Mouse (Mus musculus) frontal cortex, postnatal 10 days (tissue): Measurements from ENCODE around the gene Slc4a1.

ENCODE experiments used
- DNase-seq, 2 experiments: peaks; one replicate each; pipeline ENCODE4 v3.0.0; 2022; ENCODE audit warnings: low spot score in 2 of 2, mixed read lengths in 1 of 2

Slc4a1 gene

GRCm38 (mm10) chr11:102375196-102376173, 9.5 kb upstream of the Slc4a1 start:
- DNase-seq: no peak

DNA sequence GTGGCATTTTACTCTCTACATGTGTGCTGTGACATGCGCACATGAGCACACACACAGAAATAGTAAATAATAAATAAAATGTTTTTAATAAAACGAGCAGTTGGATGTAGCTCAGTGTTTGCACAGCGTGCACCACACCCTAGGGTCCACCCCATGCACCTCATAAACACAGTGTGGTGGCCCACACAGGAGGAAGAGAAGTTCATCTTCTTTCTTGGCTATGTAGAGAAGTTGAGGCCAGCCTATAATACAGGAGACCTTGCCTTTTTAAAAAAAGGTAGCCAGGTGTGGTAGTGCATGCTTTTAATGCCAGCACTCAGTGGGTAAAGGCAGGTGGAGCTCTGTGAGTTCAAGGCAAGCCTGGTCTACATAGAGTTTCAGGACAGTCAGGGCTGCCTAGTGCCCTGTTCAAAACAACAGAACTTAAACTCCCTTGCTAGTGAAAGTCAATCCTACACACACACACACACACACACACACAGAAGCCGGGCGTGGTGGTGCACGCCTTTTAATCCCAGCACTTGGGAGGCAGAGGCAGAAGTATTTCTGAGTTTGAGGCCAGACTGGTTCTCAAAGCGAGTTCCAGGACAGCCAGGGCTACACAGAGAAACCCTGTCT, 8.2 kb upstream of the Slc4a1 start:
- DNase-seq: no peak

- no peak for DNase-seq
These were observed 7.6 kb upstream of the Slc4a1 start for GRCm38 (mm10) chr11:102373646-102374045.

- no peak for DNase-seq
These were observed 6.9 kb upstream of the Slc4a1 start for GRCm38 (mm10) chr11:102372936-102373335.

DNA sequence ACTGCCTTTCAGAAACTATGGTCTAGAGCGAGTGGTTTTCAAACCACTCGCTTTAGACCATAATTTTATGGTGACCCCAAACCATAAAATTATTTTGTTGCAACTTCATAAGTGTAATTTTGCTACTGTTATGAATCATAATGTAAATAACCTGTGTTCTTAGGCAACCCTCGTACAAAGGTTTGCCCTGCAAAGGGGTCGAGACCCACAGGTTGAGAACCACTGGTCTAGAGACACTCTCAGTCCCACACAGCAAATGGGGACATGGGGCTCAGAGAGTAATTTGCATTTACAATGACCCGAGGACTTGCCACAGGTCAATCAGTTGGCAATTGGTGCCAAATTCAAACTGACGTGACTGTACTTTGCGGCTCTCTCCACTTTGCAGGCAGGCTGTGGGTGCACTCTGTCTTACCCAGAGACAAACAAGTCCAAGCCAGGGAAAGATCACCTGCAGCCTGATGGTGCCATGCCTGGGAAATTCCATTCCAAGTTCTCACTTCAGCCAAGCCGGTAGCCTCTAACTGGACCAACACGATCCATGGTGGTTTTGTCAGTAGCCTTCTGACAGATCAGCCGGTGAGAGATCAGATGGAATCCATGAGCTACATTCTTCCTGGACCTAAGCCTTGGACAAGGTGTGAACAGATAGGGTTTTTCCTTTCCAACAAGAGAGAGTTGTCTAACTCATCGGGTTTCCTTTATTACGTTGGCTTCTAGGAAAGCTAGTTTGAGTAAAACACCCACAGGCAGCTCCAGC, 6.1 kb upstream of the Slc4a1 start:
- no peak for DNase-seq

- no peak for DNase-seq
These were observed 4.3 kb upstream of the Slc4a1 start for GRCm38 (mm10) chr11:102370285-102370684.

- DNase-seq: no peak
These were observed 3.3 kb upstream of the Slc4a1 start for GRCm38 (mm10) chr11:102369263-102369662.

GRCm38 (mm10) chr11:102368347-102368746, 2.3 kb upstream of the Slc4a1 start:
- DNase-seq: no peak

DNA sequence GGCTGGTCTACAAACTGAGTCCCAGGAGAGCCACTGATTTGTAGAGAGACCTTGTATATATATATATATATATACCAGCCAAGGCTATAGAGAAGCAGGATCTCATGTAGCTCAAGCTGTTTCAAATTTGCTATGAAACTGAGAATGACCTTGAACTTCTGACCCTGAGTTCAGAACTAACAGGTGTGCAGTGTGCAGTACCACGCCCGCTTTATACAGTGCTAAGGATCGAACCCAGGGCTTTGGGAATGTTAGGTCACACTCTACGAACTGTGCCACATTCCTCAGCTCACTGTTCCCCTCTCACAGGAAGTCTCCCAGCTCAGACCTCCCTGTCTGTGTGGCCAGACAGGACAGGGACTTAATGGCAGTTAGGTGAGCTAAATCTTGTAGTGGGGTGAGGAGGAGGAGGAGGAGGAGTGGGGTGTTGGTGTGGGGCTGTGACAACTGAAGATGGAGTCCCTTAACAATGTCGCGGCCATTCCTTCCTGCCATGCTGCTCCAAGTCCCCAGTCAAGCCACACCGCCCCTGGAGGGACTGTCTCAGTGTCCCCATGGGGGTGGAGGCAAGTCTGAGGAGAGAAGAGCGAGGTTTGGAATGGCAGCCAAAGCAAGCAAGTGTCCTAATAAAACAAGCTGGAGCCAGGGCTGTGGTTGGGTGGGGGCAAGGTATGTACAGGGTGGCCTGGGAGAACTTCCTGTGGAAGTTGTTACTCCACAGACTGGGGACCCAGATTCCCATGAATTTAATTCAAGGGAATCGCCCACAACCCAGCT, 1.7 kb upstream of the Slc4a1 start:
- DNase-seq: no peak

DNA sequence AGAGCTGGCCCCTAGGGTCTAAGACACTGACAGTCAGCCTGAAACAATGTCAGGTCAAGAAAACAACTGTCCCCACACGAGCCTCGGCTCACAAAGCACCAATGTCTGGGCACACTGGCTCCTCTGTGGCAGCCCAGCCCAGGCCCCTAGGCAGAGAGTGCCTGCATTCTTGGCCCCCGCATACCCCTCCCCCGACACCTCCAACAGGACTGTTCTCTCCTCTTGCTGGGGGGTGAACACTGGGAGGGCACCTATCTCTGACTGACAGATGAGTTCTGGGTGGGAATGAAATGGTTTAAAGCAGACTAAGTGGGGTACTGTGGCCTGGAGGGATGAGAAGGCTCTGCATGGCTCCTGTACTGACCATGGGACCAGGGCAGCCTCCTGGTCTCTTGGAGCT, 304 bp downstream of the Slc4a1 start:
- no peak for DNase-seq

DNA sequence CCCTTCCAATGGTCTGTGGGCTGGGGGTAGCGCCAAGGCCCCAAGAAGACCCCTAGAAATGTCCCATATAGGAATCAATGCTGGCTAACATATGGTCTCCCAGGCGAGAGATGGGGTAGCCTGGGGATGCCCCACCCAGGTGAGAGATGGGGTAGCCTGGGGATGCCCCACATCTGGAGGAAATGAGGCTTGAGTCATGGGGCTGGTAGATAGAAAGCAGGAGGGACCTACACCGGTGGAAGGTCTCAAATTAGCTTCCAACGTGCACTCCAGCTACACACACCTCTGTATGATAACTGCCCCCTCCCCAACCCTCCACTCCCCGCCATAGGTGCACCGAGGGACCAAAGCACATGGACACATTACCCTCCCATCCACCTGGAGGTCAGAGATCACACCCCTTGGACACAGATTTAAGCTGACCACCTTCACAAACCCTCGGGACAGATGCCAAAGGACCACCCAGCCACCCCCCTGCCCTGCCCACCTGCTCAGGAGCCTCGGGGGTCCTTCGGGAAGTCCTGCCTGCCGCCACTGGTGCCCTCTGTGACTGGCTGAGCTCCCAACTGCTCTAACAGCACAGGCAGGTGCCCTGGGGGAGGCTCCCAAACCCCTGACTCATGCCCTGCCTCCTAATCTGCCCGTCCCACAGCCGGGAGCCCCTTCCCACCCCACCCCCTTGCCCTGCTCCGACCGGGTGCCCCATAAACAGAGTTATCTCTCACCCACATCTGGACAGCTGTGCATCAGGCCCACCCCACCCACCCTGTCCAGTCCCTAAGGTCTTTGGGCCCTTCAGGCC, 1.2 kb downstream of the Slc4a1 start:
- no peak for DNase-seq

DNA sequence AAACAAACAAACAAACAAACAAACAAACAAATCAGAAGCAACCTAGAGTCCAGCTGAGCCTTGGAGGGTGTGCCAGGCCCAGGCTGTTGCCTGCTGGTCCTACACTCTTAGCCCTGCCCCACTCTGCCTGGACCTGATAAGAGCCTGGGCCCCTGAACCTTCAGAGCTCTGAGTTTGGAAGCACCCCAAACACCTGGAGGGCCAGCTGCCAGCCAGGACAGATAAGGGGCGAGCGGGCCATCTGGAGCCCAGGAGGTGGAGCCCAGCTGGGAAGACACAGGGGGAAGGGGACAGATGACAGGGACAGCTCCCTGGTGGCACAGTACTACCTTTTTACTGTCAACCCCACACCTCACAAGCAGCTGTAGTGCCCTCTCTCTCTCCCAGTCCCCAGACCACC, 2.4 kb downstream of the Slc4a1 start:
- DNase-seq: no peak

DNA sequence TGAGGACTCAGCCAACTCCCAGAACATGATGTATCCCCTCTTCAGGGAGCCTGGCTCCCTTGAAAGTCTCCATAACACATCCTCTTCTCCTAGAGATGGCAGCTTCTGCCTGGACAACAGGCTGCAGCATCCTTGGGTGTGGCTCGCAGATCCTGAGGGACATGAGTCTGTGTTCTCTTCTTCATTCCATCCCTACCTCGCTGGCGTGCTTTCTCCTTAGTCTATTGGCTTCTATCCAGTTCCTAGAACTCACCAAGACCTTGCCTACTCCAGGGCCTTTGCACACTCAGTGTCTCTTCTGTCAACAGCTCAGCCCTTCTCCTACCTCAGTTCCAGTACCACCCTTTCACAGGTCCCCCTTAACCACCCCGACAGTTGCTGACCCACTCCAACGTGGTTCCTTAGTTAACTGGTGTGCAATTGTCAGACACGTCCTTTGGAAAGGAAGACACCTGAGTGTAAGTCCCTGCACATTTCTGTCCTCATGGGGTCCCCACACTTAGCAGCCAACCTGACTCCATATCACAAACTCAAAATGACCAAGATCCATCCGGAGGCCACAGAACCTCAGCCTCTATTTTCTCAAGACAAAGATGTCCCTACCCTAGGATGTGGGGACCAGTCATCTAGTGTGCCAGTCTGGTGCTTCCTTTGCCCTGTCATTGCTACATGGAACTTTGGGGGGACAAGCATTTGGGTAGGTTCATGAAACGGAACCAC, 4.1 kb downstream of the Slc4a1 start:
- no peak for DNase-seq

- DNase-seq: no peak
These were observed 7.6 kb downstream of the Slc4a1 start for GRCm38 (mm10) chr11:102358365-102358764.

GRCm38 (mm10) chr11:102356636-102357350, 9.2 kb downstream of the Slc4a1 start:
- DNase-seq: no peak

DNA sequence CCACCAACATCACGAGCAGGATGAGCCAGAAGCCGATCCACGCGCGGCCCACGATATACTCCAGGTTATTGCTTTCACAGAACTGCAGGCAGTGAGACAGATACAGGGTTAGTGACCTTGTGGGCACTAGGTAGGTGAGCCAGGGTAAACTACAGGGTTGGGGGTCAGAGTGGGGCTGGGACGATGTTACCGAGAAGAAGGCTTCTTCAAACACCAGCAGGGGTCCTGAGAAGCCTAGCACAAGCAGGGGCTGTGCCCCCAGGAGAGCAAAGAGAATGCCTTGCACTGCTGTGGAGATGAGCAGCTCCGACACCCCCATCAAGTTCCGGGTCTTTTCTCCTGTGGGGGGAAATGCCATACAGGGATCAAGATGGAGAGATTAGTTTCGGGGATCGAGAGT, 9.8 kb downstream of the Slc4a1 start:
- no peak for DNase-seq

DNA sequence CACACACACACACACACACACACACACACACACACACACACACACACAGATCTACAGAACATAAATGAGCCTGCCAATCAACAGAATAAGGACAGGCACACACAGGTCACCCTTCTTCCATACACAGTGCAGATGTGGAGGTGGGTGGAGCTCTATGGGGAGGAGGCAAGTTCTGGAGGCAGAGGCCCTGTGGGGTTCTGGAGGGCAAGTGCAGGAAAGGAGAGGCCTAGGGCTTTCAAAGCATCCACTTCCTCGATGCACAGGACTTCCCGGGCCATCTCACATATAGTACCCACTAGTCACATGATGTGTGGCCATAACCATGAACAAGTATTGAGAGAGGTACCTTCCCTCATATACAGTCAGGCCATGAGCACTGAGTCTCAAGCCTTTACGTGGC, 10.5 kb downstream of the Slc4a1 start:
- DNase-seq: no peak

GRCm38 (mm10) chr11:102353021-102353431, 13.0 kb downstream of the Slc4a1 start:
- DNase-seq: no peak

DNA sequence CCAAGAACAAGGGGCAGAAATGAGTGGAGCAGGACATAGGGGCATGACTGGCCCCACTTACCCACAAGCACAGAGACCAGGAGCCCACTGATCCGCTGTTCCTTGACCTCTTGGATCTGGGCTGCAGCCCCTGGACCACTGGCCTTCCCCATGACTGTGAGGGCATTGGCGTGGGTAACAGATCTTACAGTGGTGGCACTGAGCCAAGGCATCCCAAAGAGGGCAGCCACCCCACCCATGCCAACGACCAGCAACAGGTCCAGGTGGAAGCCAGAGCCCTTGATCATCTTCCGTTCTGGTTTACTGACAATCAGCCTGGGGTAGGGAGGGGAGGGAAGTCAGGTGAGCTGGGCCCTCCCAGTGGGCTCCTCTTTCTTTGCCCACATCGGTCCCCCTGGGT, 13.6 kb downstream of the Slc4a1 start:
- no peak for DNase-seq
